Mouse (Mus musculus) heart, postnatal 10 days (tissue): ENCODE measurements around the gene Nrm. TPM values are rescaled to one million over a fixed set of nuclear protein-coding genes. Genes with fewer than 3 reads are reported as not detected.
"Not testable (repeated sequence)": the region's sequence is repeated elsewhere in the genome, so short reads cannot be mapped to it uniquely, and the experiment has no call there.

Experiments used
- DNase-seq, 2 experiments: peaks; one replicate each; pipeline ENCODE4 v3.0.0; 2021
- intact Hi-C: fragments of 180-260 bp; cut with DNase I; formaldehyde crosslinking; loops from one replicate; pipeline ENCODE4 v1.15.1; 2025
- total RNA-seq, 2 experiments: library from RNA; stranded (reverse); gene quantifications; 2 replicates each; pipeline ENCODE4 v1.2.3; 2021

The Nrm gene
- total RNA-seq, 2 experiments from 2014 or later, result 12.6 to 13.5 TPM

GRCm38 (mm10) chr17:35833894-35834293, 27.2 kb upstream of the Nrm start:
- DNase-seq, result no peak
- intact Hi-C loops, result loop anchor here (5.0 kb wide), 1 partner anchor 158 kb away; no protein-coding TSS in a partner anchor

DNA sequence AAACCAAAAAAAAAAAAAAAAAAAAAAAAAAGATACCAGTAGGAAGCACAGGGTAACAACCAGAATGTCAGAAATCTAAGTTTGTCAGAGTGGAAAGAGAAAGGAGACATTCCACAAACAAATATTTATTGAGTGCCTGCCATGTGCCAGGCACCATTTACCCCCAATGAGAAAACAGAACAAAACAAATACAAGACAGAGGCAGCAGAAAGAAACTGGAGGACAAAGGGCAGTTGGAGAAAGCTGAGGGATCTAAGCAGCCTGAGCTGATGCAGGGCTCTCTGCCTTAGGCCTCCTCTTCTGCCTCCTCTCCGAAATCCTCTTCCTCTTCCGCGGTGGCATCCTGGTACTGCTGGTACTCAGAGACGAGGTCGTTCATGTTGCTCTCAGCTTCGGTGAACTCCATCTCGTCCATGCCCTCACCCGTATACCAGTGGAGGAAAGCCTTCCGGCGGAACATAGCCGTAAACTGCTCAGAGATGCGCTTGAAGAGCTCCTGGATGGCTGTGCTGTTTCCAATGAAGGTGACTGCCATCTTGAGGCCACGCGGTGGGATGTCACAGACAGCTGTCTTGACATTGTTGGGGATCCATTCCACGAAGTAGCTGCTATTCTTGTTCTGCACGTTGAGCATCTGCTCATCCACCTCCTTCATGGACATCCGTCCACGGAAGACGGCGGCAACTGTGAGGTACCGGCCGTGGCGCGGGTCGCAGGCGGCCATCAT, 26.3 kb upstream of the Nrm start:
- no peak for DNase-seq
- intact Hi-C loops, result loop anchor here (5.0 kb wide), 1 partner anchor 157 kb away; no protein-coding TSS in a partner anchor

- intact Hi-C loops, result loop anchor here (1.0 to 2.0 kb wide), 2 partner anchors 38 to 81 kb away; partner anchors contain the start of genes Mrps18b and Ppp1r10
- no peak for DNase-seq
Measured at GRCm38 (mm10) chr17:35835424-35836140, 25.5 kb upstream of the Nrm start.

DNA sequence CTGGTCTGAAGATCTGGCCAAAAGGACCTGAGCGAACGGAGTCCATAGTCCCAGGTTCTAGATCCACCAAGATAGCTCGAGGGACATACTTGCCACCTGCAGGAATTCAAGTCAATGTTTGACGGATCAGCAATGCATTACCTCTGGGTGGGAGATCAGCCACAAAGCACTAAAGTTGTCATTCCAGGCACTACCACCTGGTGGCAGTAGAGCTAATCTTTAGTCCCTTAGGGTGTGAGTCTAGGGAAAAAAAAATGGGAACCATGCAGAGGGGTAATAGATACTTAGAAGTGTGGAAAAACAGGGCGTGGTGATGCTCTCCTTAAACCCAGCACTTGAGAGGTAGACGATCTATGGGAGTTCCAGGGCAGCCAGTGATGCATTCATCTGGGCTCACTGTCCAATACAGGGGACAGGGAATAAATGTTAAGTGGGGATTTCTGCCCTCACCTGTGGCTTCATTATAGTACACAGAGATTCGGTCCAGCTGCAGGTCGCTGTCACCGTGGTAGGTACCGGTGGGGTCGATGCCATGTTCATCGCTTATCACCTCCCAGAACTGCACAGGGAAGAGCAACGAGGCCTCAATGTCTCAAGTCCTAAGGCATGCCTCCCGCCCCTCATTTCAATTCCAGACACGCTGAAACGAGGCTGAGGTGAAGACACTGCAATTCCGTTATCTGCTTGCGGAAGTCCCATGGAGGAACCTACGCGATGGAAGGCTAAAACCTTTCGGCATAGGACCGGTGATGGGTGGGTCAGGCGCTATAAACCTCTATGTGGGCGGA, 24.7 kb upstream of the Nrm start:
- DNase-seq, result peak; percentile 88 to 93
- intact Hi-C loops, result loop anchor here (1.0 to 2.0 kb wide), 2 partner anchors 37 to 80 kb away; partner anchors contain the start of genes Mrps18b and Ppp1r10

DNA sequence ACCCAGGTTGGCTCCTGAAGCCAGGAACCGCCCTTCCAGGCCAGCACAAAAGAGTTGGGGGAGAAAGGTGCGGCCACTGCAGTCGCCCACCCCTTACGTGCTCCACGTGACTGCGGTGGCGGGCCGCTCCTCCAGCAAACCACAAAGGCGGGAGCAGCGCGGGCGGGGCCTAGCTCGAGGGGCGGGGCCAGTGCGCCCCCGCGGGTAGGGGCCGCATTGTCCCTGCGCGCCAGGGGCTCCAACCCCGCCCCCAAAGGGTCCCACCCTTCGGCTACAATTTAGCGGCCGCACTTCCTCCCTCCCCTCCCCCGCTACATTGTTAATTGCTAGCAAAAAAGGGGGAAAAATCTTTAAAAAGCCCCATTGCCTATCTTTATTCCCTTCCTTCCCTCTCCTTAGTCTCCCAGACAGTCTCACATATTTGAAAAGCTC, 24.1 kb upstream of the Nrm start:
- intact Hi-C loops, result loop anchor here (1.0 to 2.0 kb wide), 2 partner anchors 36 to 80 kb away; partner anchors contain the start of genes Mrps18b and Ppp1r10
- DNase-seq, result peak; percentile 87 to 91

DNA sequence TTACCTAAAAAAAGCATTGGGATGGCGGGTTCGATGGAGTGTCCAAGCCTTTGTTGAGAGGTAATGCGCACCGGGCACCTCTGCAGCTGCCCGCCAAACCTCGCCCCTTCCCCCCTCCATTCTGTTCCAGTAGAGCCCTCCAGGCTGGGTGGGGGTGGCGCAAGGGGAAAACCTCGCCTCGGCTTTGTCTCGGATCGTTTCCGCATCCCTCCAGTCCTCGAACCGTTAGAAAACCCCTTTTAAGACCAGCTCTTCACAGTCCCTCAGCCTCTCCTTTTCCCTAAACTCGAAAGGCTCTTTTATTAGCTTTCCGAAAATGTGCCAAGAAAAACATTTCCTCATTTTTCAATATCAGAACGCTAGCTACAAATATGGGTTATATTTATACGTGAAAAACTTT, 23.6 kb upstream of the Nrm start:
- DNase-seq, result peak; percentile 67 to 68
- intact Hi-C loops, result loop anchor here (2.0 kb wide), 1 partner anchor 79 kb away; the partner anchor contains the start of genes Mrps18b and Ppp1r10

DNA sequence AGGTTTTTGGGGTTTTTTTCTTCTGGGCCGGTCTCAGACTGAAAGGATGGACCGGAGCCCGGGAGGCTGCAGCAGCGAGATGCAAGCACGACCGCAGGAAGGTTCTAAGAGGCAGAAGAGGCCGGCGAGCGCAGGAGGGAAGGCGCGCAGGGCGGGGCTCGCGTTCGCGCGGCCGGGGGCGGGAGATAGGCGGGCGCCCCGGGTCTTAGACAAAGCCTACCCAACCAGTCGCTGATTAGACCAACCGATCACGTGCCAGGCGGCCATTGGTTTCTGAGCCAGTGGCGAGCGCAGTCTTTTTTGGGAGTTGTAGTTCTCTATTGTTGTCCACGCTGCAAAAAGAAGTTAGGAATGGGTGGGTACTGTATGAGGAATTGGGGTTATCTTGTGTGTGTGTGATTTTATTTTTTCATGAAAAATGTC, 23.0 kb upstream of the Nrm start, which contains the start of gene Tubb5:
Gene Tubb5, minus strand, starts transcription at position 185 of the 423 bp plus-strand sequence.
- intact Hi-C loops, result no loop called here
- peak; percentile 97 for DNase-seq

GRCm38 (mm10) chr17:35838570-35838969, 22.5 kb upstream of the Nrm start:
- peak; percentile 39 to 41 for DNase-seq
- intact Hi-C loops, result no loop called here

DNA sequence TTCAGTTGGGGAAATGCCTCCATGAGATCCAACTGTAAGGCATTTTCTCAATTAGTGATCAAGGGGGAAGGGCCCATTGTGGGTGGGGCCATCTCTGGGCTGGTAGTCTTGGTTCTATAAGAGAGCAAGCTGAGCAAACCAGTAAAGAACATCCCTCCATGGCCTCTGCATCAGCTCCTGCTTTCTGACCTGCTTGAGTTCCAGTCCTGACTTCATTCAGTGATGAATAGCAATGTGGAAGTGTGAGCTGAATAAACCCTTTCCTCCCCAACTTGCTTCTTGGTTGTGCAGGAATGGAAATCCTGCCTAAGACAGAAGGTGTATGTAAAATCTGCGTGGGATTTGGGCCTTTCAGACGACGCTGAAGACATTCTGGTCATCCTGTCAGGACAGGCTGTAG, 22.1 kb upstream of the Nrm start:
- DNase-seq, result peak in 1 of 2 experiments; percentile 39
- intact Hi-C loops, result not testable (repeated sequence)

DNA sequence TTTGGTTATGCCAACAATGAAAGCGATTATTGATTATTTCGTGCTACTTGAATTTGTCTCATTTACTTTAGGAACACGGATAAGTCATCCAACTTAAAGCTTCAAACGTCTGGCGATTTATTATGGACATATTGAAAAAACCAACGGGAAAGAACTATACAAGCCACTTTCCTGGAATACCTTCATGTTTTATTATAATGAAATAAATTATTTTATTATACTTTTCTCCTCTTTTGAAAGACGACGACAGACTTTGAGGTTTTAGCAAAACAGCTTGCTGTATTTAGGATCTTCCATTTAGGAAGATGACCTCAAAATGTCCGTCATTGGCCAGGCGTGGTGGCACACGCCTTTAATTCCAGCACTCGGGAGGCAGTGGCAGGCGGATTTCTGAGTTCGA, 20.6 kb upstream of the Nrm start:
- DNase-seq, result no peak
- intact Hi-C loops, result no loop called here

- intact Hi-C loops, result no loop called here
Measured at GRCm38 (mm10) chr17:35841076-35841950, 19.8 kb upstream of the Nrm start, which contains the start of gene Mdc1. Gene Mdc1 (plus strand): TSS chr17:35841515.

DNA sequence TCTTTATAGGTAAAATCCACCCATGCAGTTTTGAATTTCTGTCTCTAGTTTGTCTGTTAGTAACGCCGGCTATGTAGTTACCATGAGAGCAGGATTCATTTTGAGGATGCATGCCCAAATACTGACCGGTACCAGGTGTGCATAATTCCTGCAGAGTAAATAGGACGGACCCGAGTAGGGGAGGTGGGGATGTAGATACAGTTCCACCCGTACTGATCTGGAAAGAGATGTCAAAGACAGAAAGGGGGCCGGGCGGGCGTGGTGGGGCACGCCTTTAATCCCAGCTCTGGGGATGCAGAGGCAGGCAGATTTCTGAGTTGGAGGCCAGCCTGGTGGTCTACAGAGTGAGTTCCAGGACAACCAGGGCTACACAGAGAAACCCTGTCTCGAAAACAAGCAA, 19.1 kb upstream of the Nrm start:
- intact Hi-C loops, result no loop called here
- DNase-seq, result no peak

More at GRCm38 (mm10) chr17:35841076-35841950, 19.8 kb upstream of the Nrm start, which contains the start of gene Mdc1:
- DNase-seq, result peak; percentile 99 to 100

GRCm38 (mm10) chr17:35843514-35843913, 17.6 kb upstream of the Nrm start:
- no peak for DNase-seq
- intact Hi-C loops, result no loop called here

GRCm38 (mm10) chr17:35848112-35848511, 13.0 kb upstream of the Nrm start:
- intact Hi-C loops, result no loop called here
- DNase-seq, result no peak

- intact Hi-C loops, result no loop called here
- DNase-seq, result no peak
Measured at GRCm38 (mm10) chr17:35850974-35851373, 10.1 kb upstream of the Nrm start.

DNA sequence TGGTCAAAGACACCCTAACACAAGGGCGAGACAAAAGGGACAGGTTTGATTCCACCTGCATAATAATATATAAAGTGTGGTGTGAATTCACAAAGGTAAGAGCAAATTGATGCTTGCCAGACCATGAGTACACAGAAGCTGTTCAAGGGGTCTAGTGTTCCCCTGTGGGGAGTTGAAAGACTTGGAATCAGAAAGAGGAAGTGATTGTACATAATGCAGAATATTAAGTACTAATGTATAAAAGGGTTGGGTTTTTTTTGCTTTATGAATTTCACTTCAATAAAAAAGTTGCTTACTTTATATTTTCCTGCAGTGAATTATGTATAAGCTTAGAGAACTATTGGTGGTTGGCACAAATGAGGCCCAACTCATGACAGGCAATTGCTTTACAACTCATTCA, 1.7 kb upstream of the Nrm start:
- DNase-seq, result no peak
- intact Hi-C loops, result no loop called here

- no peak for DNase-seq
- intact Hi-C loops, result loop anchor here (2.0 kb wide), 1 partner anchor 15 kb away; no protein-coding TSS in a partner anchor
Measured at GRCm38 (mm10) chr17:35859835-35860234, 1.3 kb upstream of the Nrm start.

DNA sequence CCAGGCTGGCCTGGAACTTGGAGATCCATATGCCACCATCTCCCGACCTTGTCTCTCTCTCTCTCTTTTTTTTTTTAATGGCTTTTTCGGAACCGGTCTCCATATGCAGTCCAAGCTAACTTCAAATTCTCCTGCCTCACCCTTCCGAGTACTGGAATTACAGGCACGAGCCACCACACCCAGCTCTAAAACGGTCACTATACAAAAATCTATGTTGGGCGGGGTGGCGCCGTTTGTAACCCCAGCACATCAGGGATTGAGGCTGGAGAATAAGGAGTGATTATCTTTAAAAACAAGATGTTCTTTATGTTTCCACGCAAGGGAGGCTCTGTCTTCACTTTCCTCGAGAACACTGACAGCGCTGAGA, 304 bp upstream of the Nrm start:
- no peak for DNase-seq
- intact Hi-C loops, result loop anchor here (2.0 kb wide), 1 partner anchor 16 kb away; no protein-coding TSS in a partner anchor

DNA sequence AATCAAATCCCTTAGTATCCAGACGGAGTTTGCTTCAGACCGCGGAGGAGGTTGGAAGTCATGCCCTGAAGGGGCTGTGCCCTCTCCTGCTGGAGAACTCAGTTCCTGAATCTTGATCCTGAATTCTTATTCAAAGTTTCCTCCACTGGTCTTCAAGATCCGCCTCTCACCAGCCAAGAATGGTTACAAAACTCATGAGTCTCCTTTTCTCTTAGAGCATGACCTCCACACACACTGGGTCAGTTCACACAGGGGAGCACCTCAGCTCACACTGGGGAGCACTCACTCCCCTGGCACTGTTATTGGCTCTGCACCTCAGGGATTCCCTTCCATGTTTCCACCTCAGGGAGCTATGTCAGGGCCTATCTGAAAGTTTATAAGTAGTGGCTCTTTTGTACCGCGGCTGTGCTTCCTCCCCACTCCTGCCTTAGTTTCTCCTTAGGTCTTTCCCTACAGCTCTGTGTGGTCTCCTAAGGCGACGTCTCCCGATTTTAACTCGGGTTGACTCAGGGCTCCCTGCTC, 3.8 kb downstream of the Nrm start:
- peak in 1 of 2 experiments; percentile 20 for DNase-seq
- intact Hi-C loops, result no loop called here
